Mouse (Mus musculus) forebrain, embryonic 15.5 days (tissue): ENCODE data around the gene Pomt2. TPM values are rescaled to one million over a fixed set of nuclear protein-coding genes. Genes with fewer than 3 reads are reported as not detected.
"Not testable (repeated sequence)": the region's sequence is repeated elsewhere in the genome, so short reads cannot be mapped to it uniquely, and the experiment has no call there.

Experiments used
- ATAC-seq: fragments of 200-750 bp; cut with Nextera tagmentation; replicated peaks from 2 replicates; pipeline ENCODE4 v1.8.0; 2017; ENCODE audit warnings: mild to moderate bottlenecking, moderate TSS enrichment, moderate library complexity
- H3K27ac ChIP-seq: fragments of 300-500 bp; sonication (generic); replicated peaks from 2 replicates; pipeline ENCODE4 v1.5.1; 2015; ENCODE audit warnings: mild to moderate bottlenecking, inconsistent platforms
- H3K27me3 ChIP-seq: fragments of 300-500 bp; sonication (generic); 2 replicates; pipeline ENCODE4 v1.6.1; 2015; ENCODE audit warnings: inconsistent platforms
- H3K36me3 ChIP-seq: fragments of 300-500 bp; sonication (generic); 2 replicates; pipeline ENCODE4 v1.6.1; 2015; ENCODE audit warnings: mild to moderate bottlenecking, inconsistent platforms
- H3K4me1 ChIP-seq: fragments of 300-500 bp; sonication (generic); 2 replicates; pipeline ENCODE4 v1.6.1; 2015; ENCODE audit warnings: inconsistent platforms
- H3K4me2 ChIP-seq: fragments of 300-500 bp; sonication (generic); replicated peaks from 2 replicates; pipeline ENCODE4 v1.6.1; 2015; ENCODE audit warnings: mild to moderate bottlenecking, inconsistent platforms
- H3K4me3 ChIP-seq: fragments of 300-500 bp; sonication (generic); 2 replicates; pipeline ENCODE4 v1.5.1; 2015; ENCODE audit warnings: mild to moderate bottlenecking, inconsistent platforms
- H3K9ac ChIP-seq: fragments of 300-500 bp; sonication (generic); replicated peaks from 2 replicates; pipeline ENCODE4 v1.6.1; 2015; ENCODE audit warnings: mild to moderate bottlenecking, inconsistent platforms
- H3K9me3 ChIP-seq: fragments of 300-500 bp; sonication (generic); 2 replicates; pipeline ENCODE4 v1.6.1; 2016; ENCODE audit warnings: inconsistent platforms
- WGBS: fragments of 180-500 bp; shearing (Covaris S2); methylation state at CpG from one replicate; pipeline ENCODE4 v1.1.7; 2015; ENCODE audit warnings: mixed read lengths; 5-methylcytosine and 5-hydroxymethylcytosine counted together
- polyA plus RNA-seq: library from polyadenylated mRNA; unstranded; fragments of >200 nt; fragmentation: Nextera tagmentation; extraction: Ambion mirVana; gene quantifications from 2 replicates; pipeline ENCODE4 v1.2.1, GENCODE M21; 2015

Gene Pomt2
- 12.5 and 12.8 TPM in 2 replicates for polyA plus RNA-seq

- Histone ChIP-seq H3K27me3 (no peaks in the 10 kb centered on the region), H3K4me2 (peak within 1 kb of the TSS; percentile 67), H3K27ac (peak within 1 kb of the TSS; percentile 97), H3K4me3 (peak within 1 kb of the TSS; percentile 82), H3K36me3 (no peaks in the 10 kb centered on the region), H3K9me3 (no peaks in the 10 kb centered on the region), H3K4me1 (peaks cover 22% of the 10 kb centered on the region), H3K9ac (peak within 1 kb of the TSS; percentile 86)
- WGBS: under 1% methylated on average over 61 of the region's 61 CpGs
- ATAC-seq: peak; percentile 97
These were observed at the start of gene Pomt2 for GRCm38 (mm10) chr12:87147395-87148089. TSS of gene Pomt2 (minus strand) at chr12:87147968.

DNA sequence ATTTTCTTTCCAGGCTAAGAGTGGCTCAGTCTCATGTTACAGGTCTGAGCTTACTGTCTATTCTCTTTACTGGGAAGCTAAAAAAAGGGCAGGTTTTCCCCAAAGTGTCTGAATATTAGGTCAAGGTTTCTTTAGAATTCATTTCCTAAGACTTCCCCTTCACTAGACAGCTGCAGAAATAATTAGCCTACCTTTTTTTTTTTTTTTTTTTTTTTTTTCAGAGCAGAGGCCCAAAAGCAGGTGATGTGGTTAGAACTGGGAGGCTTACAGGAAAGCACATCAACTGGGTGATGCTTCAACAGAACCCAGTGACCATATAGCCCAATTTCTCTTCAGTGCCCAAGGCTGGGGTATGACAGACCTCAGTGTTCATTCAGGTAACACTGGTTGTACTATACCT lies 48.5 kb upstream of the Pomt2 start:
- Histone ChIP-seq H3K9me3 (no peaks in the 10 kb centered on the region), H3K4me3 (no peak overlapping the region), H3K9ac (no peak overlapping the region), H3K27ac (no peak overlapping the region), H3K27me3 (no peaks in the 10 kb centered on the region), H3K36me3 (no peaks in the 10 kb centered on the region), H3K4me1 (peaks cover 18% of the 10 kb centered on the region), H3K4me2 (no peak overlapping the region)
- no peak for ATAC-seq

GRCm38 (mm10) chr12:87195069-87195468 lies 47.3 kb upstream of the Pomt2 start:
- Histone ChIP-seq H3K4me1 (peaks cover 15% of the 10 kb centered on the region), H3K9me3 (no peaks in the 10 kb centered on the region), H3K4me3 (no peak overlapping the region), H3K27me3 (no peaks in the 10 kb centered on the region), H3K9ac (no peak overlapping the region), H3K36me3 (no peaks in the 10 kb centered on the region), H3K4me2 (no peak overlapping the region), H3K27ac (no peak overlapping the region)
- 93% methylated on average over 1 of the region's 1 CpGs for WGBS
- no peak for ATAC-seq

DNA sequence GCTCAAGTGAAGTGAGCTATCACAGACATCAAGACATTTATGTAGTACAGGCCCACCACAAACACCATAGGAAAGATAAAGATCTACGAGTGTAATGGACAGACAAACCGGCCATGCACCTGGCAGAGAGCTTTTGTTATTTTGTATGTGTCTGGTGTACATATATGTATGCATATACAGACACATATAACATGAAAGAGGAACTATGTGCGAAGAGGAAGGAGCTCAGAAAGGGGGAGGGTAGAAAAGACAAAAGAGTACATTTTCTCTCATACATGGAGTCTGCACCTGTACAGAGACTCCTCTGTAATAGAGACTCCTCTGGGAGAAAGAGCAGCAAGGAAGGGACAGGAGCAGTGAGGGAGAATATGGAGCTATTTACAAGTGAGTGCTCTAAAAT lies 45.2 kb upstream of the Pomt2 start:
- Histone ChIP-seq H3K27me3 (no peaks in the 10 kb centered on the region), H3K27ac (no peak overlapping the region), H3K4me3 (no peak overlapping the region), H3K4me1 (peaks cover 2% of the 10 kb centered on the region; the same call in 1 of the 2 replicates), H3K4me2 (no peak overlapping the region), H3K36me3 (no peaks in the 10 kb centered on the region), H3K9ac (no peak overlapping the region), H3K9me3 (no peaks in the 10 kb centered on the region)
- 94% methylated on average over 3 of the region's 3 CpGs for WGBS
- no peak for ATAC-seq

GRCm38 (mm10) chr12:87177631-87178030 lies 29.9 kb upstream of the Pomt2 start:
- H3K27me3 ChIP-seq: no peaks in the 10 kb centered on the region
- peaks cover 7% of the 10 kb centered on the region; the same call in 1 of the 2 replicates for H3K36me3 ChIP-seq
- H3K4me1 ChIP-seq: no peaks in the 10 kb centered on the region
- no peaks in the 10 kb centered on the region for H3K9me3 ChIP-seq
- H3K9ac ChIP-seq: no peak overlapping the region
- no peak overlapping the region for H3K4me3 ChIP-seq
- WGBS: 98% methylated on average over 4 of the region's 4 CpGs
- no peak for ATAC-seq
- no peak overlapping the region for H3K4me2 ChIP-seq
- H3K27ac ChIP-seq: no peak overlapping the region

DNA sequence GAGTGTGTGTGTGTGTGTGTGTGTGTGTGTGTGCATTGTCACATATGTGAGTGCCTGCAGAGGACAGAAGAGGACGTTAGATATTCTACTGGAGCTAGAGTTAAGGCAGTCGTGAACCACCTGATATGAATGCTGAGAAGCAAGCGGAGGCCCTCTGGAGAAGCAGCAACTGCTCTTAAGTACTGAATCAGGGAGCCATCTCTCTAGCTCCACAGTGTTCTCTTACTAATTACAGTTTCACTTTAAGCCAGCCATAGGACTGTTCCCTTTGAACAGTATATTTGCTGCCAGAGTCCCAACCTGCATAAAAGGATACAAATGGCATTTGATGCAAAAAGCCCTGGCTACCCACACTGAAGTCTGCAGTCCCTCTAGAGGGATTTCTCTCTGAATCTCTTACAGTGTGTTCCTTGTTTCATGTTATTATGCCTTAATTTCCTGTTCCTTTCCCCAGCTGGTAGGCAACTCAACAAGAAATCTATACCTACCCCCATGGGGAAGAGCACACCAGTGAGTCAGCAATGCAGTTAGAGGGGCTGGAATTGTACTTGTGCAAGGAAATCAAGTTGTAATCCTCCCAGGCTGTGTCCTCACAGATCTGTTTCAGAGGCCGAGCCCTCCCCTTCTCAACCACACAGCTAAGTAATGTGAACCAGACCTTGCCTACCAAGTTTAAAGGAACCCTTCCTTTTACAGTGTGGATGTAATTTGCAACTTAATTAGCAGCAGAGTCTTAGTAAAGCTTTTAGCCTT lies 27.6 kb upstream of the Pomt2 start:
- Histone ChIP-seq H3K27me3 (no peaks in the 10 kb centered on the region), H3K4me3 (no peak overlapping the region), H3K27ac (no peak overlapping the region), H3K4me2 (no peak overlapping the region), H3K36me3 (peaks cover 28% of the 10 kb centered on the region), H3K9ac (no peak overlapping the region), H3K4me1 (no peaks in the 10 kb centered on the region), H3K9me3 (no peaks in the 10 kb centered on the region)
- ATAC-seq: no peak
- 77% methylated on average over 4 of the region's 4 CpGs for WGBS

GRCm38 (mm10) chr12:87160815-87161214 lies 13.0 kb upstream of the Pomt2 start:
- Histone ChIP-seq H3K27ac (no peak overlapping the region), H3K4me3 (no peak overlapping the region), H3K9me3 (no peaks in the 10 kb centered on the region), H3K9ac (no peak overlapping the region), H3K4me1 (no peaks in the 10 kb centered on the region), H3K27me3 (no peaks in the 10 kb centered on the region), H3K4me2 (no peak overlapping the region), H3K36me3 (no peaks in the 10 kb centered on the region)
- no peak for ATAC-seq
- WGBS: 86% methylated on average over 5 of the region's 5 CpGs

- no peak overlapping the region for H3K9ac ChIP-seq
These were observed 12.5 kb upstream of the Pomt2 start for GRCm38 (mm10) chr12:87160310-87160709.

GRCm38 (mm10) chr12:87158099-87158498 lies 10.3 kb upstream of the Pomt2 start:
- no peak for ATAC-seq
- H3K27me3 ChIP-seq: no peaks in the 10 kb centered on the region
- 84% methylated on average over 7 of the region's 7 CpGs for WGBS
- H3K4me1 ChIP-seq: no peaks in the 10 kb centered on the region
- no peak overlapping the region for H3K4me2 ChIP-seq
- H3K9me3 ChIP-seq: no peaks in the 10 kb centered on the region
- peaks cover 4% of the 10 kb centered on the region; the same call in 1 of the 2 replicates for H3K36me3 ChIP-seq
- no peak overlapping the region for H3K9ac ChIP-seq
- H3K4me3 ChIP-seq: no peak overlapping the region
- no peak overlapping the region for H3K27ac ChIP-seq

More at GRCm38 (mm10) chr12:87160310-87160709, 12.5 kb upstream of the Pomt2 start:
- Histone ChIP-seq H3K9me3 (no peaks in the 10 kb centered on the region), H3K27me3 (no peaks in the 10 kb centered on the region), H3K4me1 (no peaks in the 10 kb centered on the region), H3K4me2 (no peak overlapping the region), H3K36me3 (peaks cover 3% of the 10 kb centered on the region; the same call in 1 of the 2 replicates), H3K27ac (no peak overlapping the region), H3K4me3 (no peak overlapping the region)
- 86% methylated on average over 1 of the region's 1 CpGs for WGBS
- no peak for ATAC-seq

DNA sequence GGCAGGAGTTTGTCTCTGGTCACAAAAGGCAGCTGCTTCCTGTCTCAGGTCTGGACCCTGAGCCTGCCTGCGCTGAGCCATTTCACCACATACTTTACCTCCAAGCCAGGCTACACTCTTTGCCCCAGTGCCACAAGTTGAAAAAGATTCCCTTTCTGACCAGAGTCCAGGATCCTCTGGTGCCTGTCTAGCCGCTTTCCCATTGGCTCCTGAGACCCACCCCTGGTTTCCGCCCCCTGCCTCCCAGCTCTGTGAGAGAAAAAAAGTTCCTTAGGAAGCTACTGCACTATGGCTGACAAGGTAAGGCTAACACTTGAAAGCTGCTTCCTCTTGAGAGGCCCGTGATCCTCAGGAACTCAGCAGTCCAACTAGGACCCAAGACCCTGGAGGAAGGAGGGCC lies 9.6 kb upstream of the Pomt2 start:
- H3K4me2 ChIP-seq: no peak overlapping the region
- no peak overlapping the region for H3K27ac ChIP-seq
- H3K9ac ChIP-seq: no peak overlapping the region
- no peaks in the 10 kb centered on the region for H3K4me1 ChIP-seq
- ATAC-seq: no peak
- H3K36me3 ChIP-seq: peaks cover 4% of the 10 kb centered on the region; the same call in 1 of the 2 replicates
- H3K4me3 ChIP-seq: no peak overlapping the region
- no peaks in the 10 kb centered on the region for H3K9me3 ChIP-seq
- no peaks in the 10 kb centered on the region for H3K27me3 ChIP-seq
- 66% methylated on average over 4 of the region's 4 CpGs for WGBS

DNA sequence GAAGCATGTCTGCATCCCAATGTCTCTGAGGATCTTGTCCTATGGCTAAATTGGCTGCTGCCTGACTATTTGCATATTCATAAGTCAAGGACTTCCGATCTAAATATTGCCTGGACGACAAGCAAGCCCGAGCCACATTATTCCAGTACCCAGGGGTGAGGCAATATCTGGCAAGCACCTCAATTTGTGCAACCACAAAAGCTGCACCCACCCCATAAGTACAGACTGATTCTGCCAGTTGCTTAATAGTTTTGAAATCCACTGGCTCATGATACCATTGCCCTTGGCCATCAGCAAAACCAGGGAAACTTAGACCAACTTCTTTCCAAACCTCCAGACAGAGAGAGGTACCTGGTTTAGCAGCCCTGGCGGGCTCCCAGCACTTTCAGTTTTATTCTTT lies 6.7 kb upstream of the Pomt2 start:
- H3K9me3 ChIP-seq, H3K36me3 ChIP-seq, H3K4me3 ChIP-seq, H3K9ac ChIP-seq, ATAC-seq, H3K4me2 ChIP-seq, H3K27ac ChIP-seq, H3K27me3 ChIP-seq, H3K4me1 ChIP-seq: not testable (repeated sequence)
- 86% methylated on average over 4 of the region's 4 CpGs for WGBS

- H3K4me2 ChIP-seq: no peak overlapping the region
- H3K4me1 ChIP-seq: peaks cover 22% of the 10 kb centered on the region
- no peak overlapping the region for H3K27ac ChIP-seq
- H3K4me3 ChIP-seq: no peak overlapping the region
- no peak for ATAC-seq
- H3K27me3 ChIP-seq: no peaks in the 10 kb centered on the region
- 99% methylated on average over 5 of the region's 5 CpGs for WGBS
- H3K36me3 ChIP-seq: no peaks in the 10 kb centered on the region
- H3K9ac ChIP-seq: no peak overlapping the region
- H3K9me3 ChIP-seq: no peaks in the 10 kb centered on the region
These were observed 1.7 kb upstream of the Pomt2 start for GRCm38 (mm10) chr12:87149471-87149870.
